Mouse (Mus musculus) thymus, adult 18-20 months (tissue): Measurements from ENCODE around the gene Slc5a4a.

Experiments
- DNase-seq, 2 experiments: peaks; one replicate each; pipeline ENCODE4 v3.0.0; 2022; ENCODE audit warnings: mixed read lengths in 2 of 2

The Slc5a4a gene

DNA sequence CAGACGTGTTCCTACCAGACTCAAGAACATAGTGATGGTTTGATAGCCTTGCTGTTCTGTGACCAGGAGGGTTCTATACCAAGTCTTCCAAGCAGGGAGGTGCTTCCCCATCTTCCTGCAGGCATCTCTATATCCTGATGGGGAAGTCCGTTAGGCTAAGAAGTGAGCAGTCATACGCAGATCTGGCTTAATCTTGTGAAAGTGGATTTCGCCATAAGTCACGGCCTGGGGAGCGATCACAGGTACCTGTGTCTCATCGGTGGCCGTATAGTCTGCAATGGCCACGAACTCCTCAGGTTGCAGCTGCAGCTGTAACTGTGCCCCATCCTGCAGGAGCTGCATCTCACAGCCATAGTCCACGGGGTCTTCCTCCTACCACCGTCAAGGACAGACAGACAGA is 78.7 kb downstream of the Slc5a4a start:
- DNase-seq, result no peak

DNA sequence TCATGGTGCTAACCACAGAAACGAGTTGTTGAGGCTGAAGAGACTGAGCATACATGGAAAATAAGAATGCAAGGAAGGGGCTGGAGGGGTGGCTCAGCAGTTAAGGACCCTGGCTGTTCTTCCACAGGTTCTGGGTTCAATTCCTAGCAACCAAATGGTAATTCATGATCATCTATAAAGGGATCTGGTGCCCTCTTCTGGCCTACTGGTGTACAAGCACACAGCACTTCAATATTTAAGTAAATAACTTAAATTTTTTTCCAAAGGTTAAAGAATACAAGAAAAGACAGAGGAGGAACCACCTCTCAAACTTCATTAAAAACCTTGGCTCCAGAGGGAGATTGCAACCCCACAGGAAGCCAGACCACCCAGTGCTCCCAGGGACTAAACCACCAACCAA is 82.4 kb downstream of the Slc5a4a start:
- no peak for DNase-seq

DNA sequence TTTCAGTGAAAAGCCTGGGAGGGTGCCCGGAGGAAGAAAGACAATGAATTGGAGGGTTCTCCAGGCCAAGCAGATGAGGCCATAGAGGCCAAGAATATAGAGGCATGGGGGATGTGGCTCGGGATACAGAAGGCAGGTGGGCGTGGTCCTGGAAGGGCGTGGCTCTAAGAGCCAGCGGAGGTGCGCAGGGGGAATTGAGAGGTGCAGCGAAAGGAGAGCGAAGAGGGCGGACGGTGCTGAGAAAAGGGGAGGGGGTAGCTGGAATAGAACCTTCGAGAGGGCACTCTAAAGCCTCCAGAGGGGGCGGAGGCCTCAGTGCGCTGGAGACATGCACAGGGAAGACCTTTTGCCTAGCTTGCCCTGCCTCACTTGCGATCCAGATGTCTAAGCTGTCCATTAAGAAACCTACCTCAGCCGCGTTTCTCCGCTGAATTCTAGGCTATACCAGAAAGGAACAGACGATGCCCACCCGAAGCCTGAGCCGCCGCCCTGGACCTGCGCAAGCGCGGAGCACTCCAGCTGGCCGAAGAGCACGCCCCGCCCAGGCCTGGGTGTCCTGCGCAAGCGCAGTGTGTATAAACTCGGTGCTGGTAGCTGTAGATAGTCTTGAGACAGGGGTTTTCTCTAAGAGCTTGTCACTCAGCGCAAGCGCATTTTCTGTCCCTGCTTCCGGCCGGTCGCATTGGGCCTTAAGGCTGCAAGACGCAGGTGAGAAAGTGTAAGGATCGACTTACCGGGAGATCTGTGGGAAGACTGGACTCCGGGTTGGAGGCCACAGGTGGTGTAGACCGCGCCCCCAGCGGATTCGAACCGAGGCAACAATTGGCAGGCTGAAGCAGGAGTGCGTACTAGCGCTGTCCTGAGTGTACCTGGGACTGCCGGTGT is 90.3 kb downstream of the Slc5a4a start, which contains the start of gene Prmt2:
Gene Prmt2 (minus strand): TSS at position 525 of the 885 bp plus-strand sequence.
- DNase-seq, result peak; percentile 81 to 86
